Mouse (Mus musculus) erythroid progenitor cell, adult 5-6 weeks (primary cell): ENCODE results near the gene Sctr. TPM values are rescaled to one million over a fixed set of nuclear protein-coding genes. Genes with fewer than 3 reads are reported as not detected.
A peak's percentile ranks its signal among the peaks of the same experiment; 100 is the strongest.

Experiments used
- ATAC-seq: replicated peaks from 2 replicates; pipeline ENCODE4 v1.8.0; 2016; ENCODE audit warnings: moderate number of reproducible peaks, mild to moderate bottlenecking, moderate TSS enrichment, inconsistent platforms; ENCODE audit not compliant: poor library complexity, low FRiP score, severe bottlenecking
- total RNA-seq, 2 experiments: library from RNA; stranded (forward) in 1 of 2; stranded (reverse) in 1 of 2; fragments of 150-400 nt in 1 of 2; fragments of 186-747, 209-891 nt in 1 of 2; gene quantifications; 2 replicates each; pipeline versions ENCODE4 v1.2.3 to v1.2.4; 2015 to 2017; ENCODE audit warnings: low replicate concordance in 2 of 2

Sctr gene
- total RNA-seq, 2 experiments from 2014 or later = not detected

- no peak for ATAC-seq
These were observed 55.5 kb downstream of the Sctr start for GRCm38 (mm10) chr1:120062231-120062630.

GRCm38 (mm10) chr1:120064036-120064682, 57.5 kb downstream of the Sctr start:
- no peak for ATAC-seq

DNA sequence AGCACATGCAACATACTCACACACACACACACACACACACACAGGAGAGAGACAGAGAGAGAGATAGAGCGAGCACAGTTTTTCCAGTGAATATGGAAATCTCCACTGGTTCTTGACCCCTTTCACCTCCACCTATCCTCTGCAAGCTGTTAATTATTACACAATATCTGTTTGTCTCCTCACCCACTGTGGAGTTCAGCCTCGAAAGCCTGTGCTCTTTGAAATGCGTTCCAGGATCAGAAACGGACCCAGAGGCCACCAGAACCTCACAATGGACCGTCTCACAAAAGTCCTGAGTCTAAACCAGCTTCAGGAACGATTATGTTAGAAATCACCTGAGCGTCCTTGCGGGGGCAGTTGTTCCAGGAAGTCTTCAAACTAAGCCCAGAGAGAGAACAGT, 59.5 kb downstream of the Sctr start:
- ATAC-seq = no peak

- ATAC-seq = no peak
These were observed 59.9 kb downstream of the Sctr start for GRCm38 (mm10) chr1:120066625-120067024.

DNA sequence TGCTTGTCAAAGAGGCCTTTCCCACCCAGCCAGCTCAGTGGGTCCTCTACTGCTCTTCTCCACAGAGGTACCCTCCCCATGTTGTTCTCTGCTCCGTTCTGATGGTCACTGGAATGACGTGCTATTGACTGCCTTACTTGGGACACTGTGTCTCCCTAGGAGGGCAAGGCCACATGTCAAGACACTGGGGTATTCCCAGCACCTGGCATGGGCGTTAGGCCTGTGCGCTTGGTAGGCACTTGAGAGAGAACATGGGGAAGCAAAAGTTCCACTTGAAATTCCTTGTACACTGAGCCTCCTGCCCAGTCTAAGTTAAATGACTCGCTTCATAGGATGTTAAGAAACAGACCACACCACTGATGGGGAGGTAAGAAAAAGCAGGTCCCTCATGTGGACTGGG, 62.4 kb downstream of the Sctr start:
- no peak for ATAC-seq

- no peak for ATAC-seq
These were observed 63.5 kb downstream of the Sctr start for GRCm38 (mm10) chr1:120070168-120070567.

DNA sequence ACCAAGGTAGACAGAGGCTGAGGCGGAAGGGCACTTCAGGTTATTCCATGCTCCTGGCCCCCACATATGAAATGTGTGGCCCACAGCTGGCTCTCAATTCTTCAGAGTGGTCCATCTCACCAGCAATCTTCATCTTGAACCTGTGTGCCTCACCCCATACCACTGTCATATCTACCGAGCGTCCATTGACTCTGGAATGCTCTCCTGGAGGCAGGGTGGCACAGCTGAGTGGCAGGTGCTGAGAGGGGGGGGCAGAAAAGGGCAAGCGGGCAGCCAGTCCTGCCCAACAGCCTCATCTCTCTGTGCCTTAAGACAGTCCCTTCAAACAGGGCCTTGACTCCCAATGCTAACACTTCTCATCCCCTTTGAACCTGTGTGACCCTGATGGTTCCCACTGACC, 64.4 kb downstream of the Sctr start:
- ATAC-seq = no peak

- no peak for ATAC-seq
These were observed 66.2 kb downstream of the Sctr start for GRCm38 (mm10) chr1:120072900-120073299.

GRCm38 (mm10) chr1:120073519-120074306, 67.0 kb downstream of the Sctr start, which contains the start of gene Tmem37:
TSS of gene Tmem37 (minus strand) at chr1:120074074.
- ATAC-seq = no peak

DNA sequence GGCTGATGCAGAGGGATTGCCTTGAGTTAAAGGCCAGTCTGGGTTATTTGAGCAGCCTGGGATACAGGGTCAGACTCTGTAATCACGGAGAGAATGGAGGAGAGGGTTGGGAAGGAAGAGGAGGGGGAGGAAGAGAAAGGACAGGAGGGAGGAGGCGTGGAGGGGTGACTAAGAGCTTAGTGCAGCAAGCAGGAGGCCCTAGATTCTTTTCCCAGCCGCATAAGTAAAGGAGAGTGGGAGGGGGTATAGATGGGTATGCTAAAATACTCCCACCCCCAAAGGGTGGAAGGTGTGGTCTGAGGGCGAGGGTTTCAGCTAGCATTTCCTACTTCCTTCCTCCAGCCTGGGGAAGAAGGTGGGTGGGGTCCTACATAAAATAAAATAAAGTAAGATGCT, 67.6 kb downstream of the Sctr start:
- ATAC-seq = no peak

GRCm38 (mm10) chr1:120074931-120075330, 68.2 kb downstream of the Sctr start:
- 0 out of 2 replicates have a peak, but pooled peaks have one; percentile 34 for ATAC-seq

GRCm38 (mm10) chr1:120075507-120075906, 68.8 kb downstream of the Sctr start:
- no peak for ATAC-seq

GRCm38 (mm10) chr1:120077746-120078410, 71.2 kb downstream of the Sctr start:
- ATAC-seq = no peak

GRCm38 (mm10) chr1:120080632-120081031, 73.9 kb downstream of the Sctr start:
- ATAC-seq = no peak

DNA sequence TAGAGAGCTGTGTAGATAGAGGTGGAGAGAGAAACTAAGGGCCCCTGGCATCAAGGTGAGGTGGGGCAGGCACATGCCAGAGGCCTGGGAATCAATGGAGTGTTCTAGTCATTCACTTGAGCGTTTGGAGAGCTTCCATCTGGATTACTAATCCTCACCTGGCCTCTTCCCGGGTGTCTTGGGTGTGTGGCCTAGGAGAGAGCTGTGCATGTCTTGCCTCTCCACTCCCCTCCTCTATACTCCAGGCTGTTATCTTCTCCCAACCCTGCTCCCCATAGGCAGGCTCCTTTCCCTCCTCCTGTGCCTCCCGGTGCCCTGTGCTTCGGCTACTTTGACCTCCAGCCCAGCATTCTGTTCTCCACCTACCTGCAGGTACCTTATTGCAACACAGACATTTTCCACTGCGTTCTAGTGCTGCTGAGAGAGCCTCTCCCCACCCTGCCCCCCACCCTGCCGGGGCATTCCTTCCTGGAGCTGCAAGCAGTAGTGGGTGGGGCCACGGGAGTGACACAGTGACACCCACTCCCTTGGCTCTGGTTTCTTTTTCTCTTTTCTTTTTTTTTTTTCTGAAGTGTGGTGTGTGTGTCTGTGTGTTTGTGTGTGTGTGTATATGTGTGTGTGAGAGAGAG, 76.4 kb downstream of the Sctr start:
- no peak for ATAC-seq

DNA sequence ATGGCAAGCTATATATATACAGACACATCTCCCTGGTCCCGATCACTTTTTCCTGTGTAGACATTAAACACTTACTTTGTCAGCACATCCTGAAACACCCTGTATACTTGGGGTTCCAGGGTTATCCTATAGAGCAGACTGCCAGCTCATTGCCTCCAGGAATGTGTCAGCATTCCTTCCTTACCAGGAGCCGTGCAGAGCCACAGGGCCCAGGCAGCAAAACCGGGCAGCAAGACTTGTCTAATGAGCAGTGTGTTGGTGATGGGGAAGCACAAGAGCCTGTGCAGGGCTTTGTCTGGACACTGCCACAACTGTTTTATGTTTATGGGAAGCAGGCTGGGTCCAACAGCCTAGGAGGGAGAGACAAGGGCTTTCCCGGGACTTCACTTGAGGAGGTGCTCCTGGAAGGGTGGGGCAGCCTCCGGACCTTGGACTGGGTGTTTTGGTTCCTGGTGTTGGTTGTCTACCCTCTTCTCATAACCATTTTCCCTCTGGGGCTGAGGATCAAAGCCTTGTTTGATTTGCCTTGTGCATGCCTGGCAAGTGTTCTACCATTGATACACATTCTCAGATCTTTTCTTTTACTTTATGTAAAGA, 77.3 kb downstream of the Sctr start:
- no peak for ATAC-seq

DNA sequence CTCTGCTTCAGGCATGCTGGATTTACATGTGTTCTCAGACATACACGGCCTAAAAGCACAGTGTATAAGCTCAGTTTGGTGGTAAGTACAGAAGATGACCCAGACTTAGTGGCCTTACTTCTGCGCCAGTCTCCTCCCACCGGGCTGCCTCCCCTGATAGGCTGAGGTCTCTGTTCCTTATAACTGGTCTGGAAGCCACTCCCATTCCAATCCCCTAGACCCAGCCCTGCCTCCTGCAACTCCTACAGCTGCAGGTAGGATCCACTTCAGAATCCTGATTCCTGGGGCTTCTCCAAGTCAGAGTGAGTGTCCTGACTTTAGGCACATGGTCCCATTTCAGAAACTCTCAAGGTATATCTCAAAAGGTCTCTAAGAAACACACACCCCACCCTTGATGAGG, 79.0 kb downstream of the Sctr start:
- ATAC-seq = no peak

- no peak for ATAC-seq
These were observed 80.0 kb downstream of the Sctr start for GRCm38 (mm10) chr1:120086644-120087043.

DNA sequence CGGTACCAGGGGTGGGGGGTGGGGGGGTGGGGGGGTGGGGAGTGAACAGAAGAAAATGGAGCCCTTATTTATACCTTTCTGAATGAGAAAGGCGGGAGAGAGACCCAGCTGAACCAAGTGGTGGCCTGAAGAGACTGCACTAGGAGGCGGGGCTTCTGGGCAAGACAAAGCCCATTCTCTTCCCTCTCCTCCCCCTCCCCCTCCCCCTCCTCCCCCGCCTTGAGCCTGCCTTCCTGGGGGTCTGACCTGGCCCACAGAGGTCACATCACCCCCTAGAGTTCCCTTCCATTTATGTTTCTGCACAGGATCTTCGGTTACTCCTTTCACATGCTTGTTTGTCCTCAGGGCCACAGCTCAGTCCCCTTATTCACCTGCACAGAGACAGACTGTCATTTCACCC, 82.5 kb downstream of the Sctr start:
- ATAC-seq = no peak
